Mouse (Mus musculus): ENCODE results near the gene Aldh5a1.

Gene Aldh5a1

DNA sequence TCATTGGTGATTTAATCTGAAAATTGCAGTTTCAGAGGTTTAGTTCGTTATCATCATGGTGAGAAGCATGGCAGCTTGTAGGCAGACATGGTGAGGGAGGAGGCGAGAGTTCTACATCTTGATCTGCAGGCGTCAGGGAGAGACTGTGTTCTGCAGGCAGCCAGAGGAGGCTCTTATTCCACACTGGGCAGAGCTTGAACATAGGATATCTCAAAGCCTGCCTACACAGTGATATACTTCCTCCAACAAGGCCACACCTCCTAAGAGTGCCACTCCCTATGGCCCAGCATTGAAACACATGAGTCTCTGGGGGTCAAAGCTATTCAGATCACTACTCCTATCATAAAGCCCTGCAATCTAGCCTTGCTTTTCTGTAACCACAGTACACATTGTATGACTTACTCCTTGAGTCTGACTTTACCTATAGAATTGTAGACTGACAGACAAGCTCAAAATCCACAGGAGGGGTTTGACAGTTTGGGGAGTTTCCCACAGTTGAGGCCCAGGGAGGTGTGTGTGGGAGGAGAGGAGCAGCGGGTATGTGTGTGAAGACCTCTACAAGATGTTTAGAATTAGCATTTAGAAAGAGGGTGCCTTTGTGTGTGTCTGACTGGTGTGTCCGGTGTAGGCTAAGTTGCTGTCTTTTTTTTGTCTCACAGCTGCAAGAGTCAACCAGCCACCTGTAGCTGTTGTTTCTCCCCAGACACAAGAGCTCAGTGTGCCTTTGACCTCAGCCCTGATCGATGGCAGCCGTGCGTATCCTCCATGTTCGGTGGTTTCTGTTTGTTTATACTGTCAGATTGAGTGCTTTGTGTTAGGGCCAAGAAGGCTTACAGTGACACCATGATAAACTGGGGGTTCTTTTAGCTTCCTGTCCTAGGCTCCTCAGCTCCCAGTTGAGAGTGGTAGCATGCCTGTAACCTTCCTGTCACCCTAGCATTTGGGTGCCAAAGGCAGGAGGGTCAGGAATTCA lies 70.7 kb downstream of the Aldh5a1 start:
- DNase-seq (ENCODE audit: low spot score), result no peak

DNA sequence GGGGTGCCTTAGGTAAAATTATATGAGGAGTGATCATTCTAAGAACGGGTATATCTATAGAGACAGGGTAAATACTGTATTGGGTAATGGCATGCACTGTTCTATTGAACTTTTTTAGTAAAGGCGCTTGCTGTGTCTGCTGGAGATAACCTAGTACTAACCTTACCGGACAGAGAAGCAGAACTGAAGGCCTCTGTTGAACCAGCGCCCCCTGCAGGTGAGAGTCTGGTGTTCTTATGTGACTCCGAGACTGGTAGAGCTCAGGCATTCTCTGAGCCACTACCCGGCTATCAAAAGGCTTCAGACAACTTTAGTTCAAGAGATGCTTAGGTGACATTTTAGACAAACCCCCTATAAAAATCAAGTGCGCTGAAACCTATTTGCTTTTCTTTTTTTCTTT lies 74.9 kb downstream of the Aldh5a1 start:
- DNase-seq (ENCODE audit: low spot score), result peak; percentile 60

DNA sequence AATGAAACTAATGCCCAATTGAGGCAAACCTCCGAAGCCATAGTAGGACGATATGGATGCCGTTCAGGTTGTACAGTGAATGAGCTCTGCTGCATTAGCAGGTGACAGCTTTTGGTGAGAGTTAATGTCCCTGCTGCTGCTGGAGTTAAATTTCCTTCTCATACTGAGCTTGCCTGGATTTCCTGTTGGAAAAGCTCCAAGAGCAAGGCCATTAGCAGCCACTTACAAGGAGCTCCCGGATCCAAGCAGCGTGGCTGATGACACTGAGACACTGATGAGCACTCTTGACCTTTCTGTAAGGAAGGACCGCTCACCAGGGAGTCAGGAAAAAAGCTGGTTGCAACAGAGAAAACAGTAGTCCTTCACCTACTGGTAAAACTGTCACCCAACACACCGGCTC lies 75.4 kb downstream of the Aldh5a1 start:
- no peak for DNase-seq (ENCODE audit: low spot score)

DNA sequence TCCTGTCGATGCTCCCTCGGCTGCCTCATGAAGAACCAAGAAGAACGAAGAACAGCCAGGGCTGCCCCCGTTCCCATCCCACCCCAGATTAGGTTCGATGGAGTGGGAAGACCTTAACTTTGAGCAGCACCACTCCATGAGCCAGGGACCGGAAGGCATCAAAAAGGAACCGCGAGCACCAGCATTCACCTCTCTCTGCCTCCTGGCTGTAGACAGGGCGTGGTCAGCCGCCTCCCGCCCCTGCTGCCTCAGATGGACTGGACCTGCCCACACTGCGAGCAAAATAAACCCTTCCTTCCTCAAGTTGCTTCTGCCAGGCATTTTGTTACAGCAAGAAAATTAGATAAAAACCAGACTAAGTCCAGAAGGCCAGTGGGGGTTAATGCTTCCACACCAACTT lies 76.4 kb downstream of the Aldh5a1 start:
- no peak for DNase-seq (ENCODE audit: low spot score)

DNA sequence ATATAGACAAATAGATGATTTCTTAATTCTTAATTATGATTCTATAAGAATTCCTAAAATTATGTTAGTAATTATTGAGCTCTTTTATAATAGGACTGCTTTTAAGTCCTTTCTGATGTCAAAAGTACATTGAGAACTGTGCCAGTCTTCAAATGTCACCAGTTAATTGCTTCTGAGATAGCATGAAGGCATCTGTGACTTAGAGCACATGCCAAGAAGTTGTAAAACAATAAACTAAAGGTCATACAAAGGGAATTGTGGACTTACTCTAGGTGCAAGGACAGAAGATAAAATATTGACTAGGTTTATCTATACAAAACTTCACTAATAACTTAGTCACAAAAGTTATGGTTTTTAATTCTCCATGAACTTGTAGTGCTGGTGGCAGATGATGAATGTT lies 78.3 kb downstream of the Aldh5a1 start:
- DNase-seq (ENCODE audit: low spot score), result no peak
